Comparison of ENCODE assay signal across 8 mouse cellular contexts in the genomic region with DNA sequence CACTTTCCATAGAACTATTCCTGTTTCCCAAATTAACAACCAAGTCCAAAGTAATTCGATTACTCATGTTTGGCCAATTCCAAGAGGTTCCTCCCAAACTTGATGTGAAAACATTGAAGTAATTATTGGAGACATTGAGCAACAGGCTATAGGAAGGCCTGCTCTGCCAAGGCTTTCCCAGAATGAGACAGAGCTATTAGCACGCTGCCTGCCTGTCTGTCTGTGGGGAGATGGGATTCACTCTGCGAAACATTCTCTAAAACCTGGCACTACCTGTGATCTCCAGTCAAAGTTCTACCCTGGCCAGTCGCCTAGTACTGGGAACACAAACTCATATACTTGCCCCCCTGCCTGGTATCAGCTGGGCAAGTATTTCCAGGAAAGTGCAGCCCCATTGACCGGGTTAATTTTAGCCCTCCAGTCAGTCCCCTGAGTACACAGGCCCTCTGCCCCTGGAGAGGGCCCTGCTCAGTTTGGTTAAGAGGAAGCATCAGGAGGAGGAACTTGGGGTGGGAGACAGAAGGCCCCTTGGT. TPM values are rescaled to one million over a fixed set of nuclear protein-coding genes. Genes with fewer than 3 reads are reported as not detected.
DNase-seq lines count a peak whose midpoint lies in the region; ATAC-seq and TF ChIP-seq lines count a peak whose summit lies in the region.

No protein-coding gene starts in this region.

- no peaks in the 10 kb centered on the region for H3K27me3 ChIP-seq in hindbrain, embryonic 11.5 days (ENCODE audit: control insufficient read depth, insufficient read depth, low read length)
- H3K27me3 ChIP-seq in splenic B cell, adult 2 months (ENCODE audit: control insufficient read depth, insufficient read depth, low read length, poor library complexity, severe bottlenecking), result no peaks in the 10 kb centered on the region

- H3K9ac ChIP-seq in hindbrain, embryonic 11.5 days (ENCODE audit: low read depth, low read length), result peak overlapping the region; percentile 90; the same call in 1 of the 2 replicates

- peak; percentile 47 to 63 for DNase-seq in spleen, postnatal 10 days (ENCODE audit: low spot score in 2 of 2)
- DNase-seq in spleen, postnatal 14 days (ENCODE audit: low spot score in 2 of 2), result no peak
- DNase-seq in hindbrain, embryonic 11.5 days (ENCODE audit: low spot score), result no peak
- DNase-seq in liver, result peak; percentile 55
- DNase-seq in splenic B cell, adult 2 months (ENCODE audit: low read depth, low spot score), result peak; percentile 41
- no peak for DNase-seq in ovary, postnatal 36 days (ENCODE audit: low spot score)
- DNase-seq in left cerebral cortex, postnatal 36 days (ENCODE audit: low spot score in 2 of 2), result no peak

- TF ChIP-seq CTCF in embryonic fibroblast, embryonic 13.5 days (IDR thresholded peaks at IDR 0.05; ENCODE audit: borderline replicate concordance, insufficient read depth, low read length), result no peak

- no peaks in the 10 kb centered on the region for H3K36me3 ChIP-seq in hindbrain, embryonic 11.5 days (ENCODE audit: control insufficient read depth, insufficient read depth, low read length)
- H3K36me3 ChIP-seq in splenic B cell, adult 2 months (ENCODE audit: control insufficient read depth, insufficient read depth, low read length, poor library complexity, severe bottlenecking), result no peaks in the 10 kb centered on the region

- peak overlapping the region; percentile 86 for H3K27ac ChIP-seq in embryonic fibroblast, embryonic 13.5 days (ENCODE audit: insufficient read depth, low read length)
- no peak overlapping the region for H3K27ac ChIP-seq in hindbrain, embryonic 11.5 days (ENCODE audit: low read depth, low read length)

- no peaks in the 10 kb centered on the region for H3K9me3 ChIP-seq in hindbrain, embryonic 11.5 days (ENCODE audit: control insufficient read depth, low read length)

- intact Hi-C loops in left cerebral cortex, postnatal 36 days (cut with DNase I), result no loop called here

- peaks cover 24% of the 10 kb centered on the region for H3K4me1 ChIP-seq in embryonic fibroblast, embryonic 13.5 days (ENCODE audit: control insufficient read depth, insufficient read depth, low read length)
- peaks cover 3% of the 10 kb centered on the region; the same call in 1 of the 2 replicates for H3K4me1 ChIP-seq in hindbrain, embryonic 11.5 days (replicated peaks; ENCODE audit: control insufficient read depth, insufficient read depth, low read length)

- peak; percentile 72 for TF ChIP-seq POLR2A in embryonic fibroblast, embryonic 13.5 days (IDR thresholded peaks at IDR 0.05; ENCODE audit: low read depth, low read length)

- 44% methylated on average over 5 of the region's 5 CpGs for WGBS in hindbrain, embryonic 11.5 days

- no peak for ATAC-seq in hindbrain, embryonic 11.5 days (ENCODE audit: low FRiP score)

- H3K4me2 ChIP-seq in hindbrain, embryonic 11.5 days (replicated peaks; ENCODE audit: low read depth, low read length), result peak overlapping the region; percentile 94

- peak overlapping the region; percentile 97 for H3K4me3 ChIP-seq in embryonic fibroblast, embryonic 13.5 days (ENCODE audit: insufficient read depth, low read length)
- H3K4me3 ChIP-seq in hindbrain, embryonic 11.5 days (ENCODE audit: low read depth, low read length), result peak overlapping the region; percentile 76; the same call in 1 of the 2 replicates

RNA-seq across cellular contexts. Expression of a gene that starts 1.5 kb away (rescaled TPM):
- polyA plus RNA-seq in embryonic fibroblast, embryonic 13.5 days (2011; ENCODE audit: insufficient read length, low read depth, missing spikeins), result 103 and 119 TPM in 2 replicates
- 15.1 and 16.2 TPM in 2 replicates for polyA plus RNA-seq in hindbrain, embryonic 11.5 days (2014; fragmentation: Nextera tagmentation; extraction: Ambion mirVana)
- total RNA-seq in left cerebral cortex, postnatal 36 days (2021), result 1 to 10 TPM; 4.1 to 5.1 TPM

Comparison
In these comparisons a context has a peak if more than half of its experiments do, and no peak if none do; other contexts are left out.
1. DNase-seq: peak in spleen, postnatal 10 days (2 of 2), liver (single experiment) and splenic B cell, adult 2 months (single experiment); none in spleen, postnatal 14 days (0 of 2), hindbrain, embryonic 11.5 days (single experiment), ovary, postnatal 36 days (single experiment) and left cerebral cortex, postnatal 36 days (0 of 2).